Mouse (Mus musculus) lung, postnatal 25 days (tissue): ENCODE results near the gene Nudt11.
"Not testable (repeated sequence)": the region's sequence is repeated elsewhere in the genome, so short reads cannot be mapped to it uniquely, and the experiment has no call there.

ENCODE experiments used
- DNase-seq: peaks from one replicate; pipeline ENCODE4 v3.0.0; 2022; ENCODE audit warnings: low spot score

The Nudt11 gene

GRCm38 (mm10) chrX:6047066-6047935, at the start of gene Nudt11:
Gene Nudt11 (plus strand): TSS chrX:6047453.
- not testable (repeated sequence) for DNase-seq

GRCm38 (mm10) chrX:6047936-6048614, 822 bp downstream of the Nudt11 start:
- not testable (repeated sequence) for DNase-seq

- no peak for DNase-seq
These were observed 14.3 kb downstream of the Nudt11 start for GRCm38 (mm10) chrX:6061563-6061962.

GRCm38 (mm10) chrX:6082954-6083680, 35.9 kb downstream of the Nudt11 start, which contains the start of gene AU022751:
Gene AU022751 (minus strand): TSS chrX:6083419.
- no peak for DNase-seq

- no peak for DNase-seq
These were observed 44.3 kb downstream of the Nudt11 start for GRCm38 (mm10) chrX:6091547-6091946.

GRCm38 (mm10) chrX:6091996-6092757, 44.9 kb downstream of the Nudt11 start:
- DNase-seq = no peak
